In the genomic region with DNA sequence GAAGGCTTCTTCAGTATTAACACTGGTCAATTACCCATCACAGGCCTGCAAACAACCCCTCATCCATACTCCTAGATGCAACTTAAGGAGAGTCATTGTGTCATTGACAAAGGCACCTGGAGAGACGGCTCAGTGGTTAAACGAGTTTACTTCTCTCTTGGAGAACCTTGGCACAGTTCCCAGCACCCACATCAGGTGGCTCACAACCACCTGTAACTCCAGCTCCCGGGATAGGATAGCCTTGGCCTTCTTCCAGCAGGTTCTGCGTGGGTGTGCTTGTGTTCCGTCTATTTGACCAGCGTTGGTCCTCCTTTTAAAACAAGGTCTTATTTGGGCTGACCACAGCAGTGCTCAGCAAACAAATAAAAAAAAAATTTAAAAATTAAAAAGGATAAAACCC, we compare ENCODE assay signal across 24 mouse cellular contexts.
DNase-seq lines count a peak whose midpoint lies in the region; ATAC-seq and TF ChIP-seq lines count a peak whose summit lies in the region.
"Had no signal": no experiment of that assay in that cellular context is flagged by ENCODE, and none has a peak within 500 bp of the region (broad histone marks: within the 10 kb centered on the region; RNA-seq: fewer than 3 reads in every experiment).

No protein-coding gene starts in this region.

- no peak overlapping the region for H3K27ac ChIP-seq in embryonic facial prominence, embryonic 14.5 days (replicated peaks; ENCODE audit: low read depth, low read length)
- H3K27ac ChIP-seq in embryonic facial prominence, embryonic 10.5 days (replicated peaks) = no peak overlapping the region
- H3K27ac ChIP-seq in lung, postnatal 0 days (ENCODE audit: low read length) = no peak overlapping the region
- no peak overlapping the region for H3K27ac ChIP-seq in liver, postnatal 0 days (ENCODE audit: low read depth)
- H3K27ac ChIP-seq: embryonic facial prominence, embryonic 15.5 days; forebrain, embryonic 15.5 days; heart, adult 2 months; heart, embryonic 15.5 days; hindbrain, embryonic 13.5 days; hindbrain, postnatal 0 days had no signal

- no peaks in the 10 kb centered on the region for H3K27me3 ChIP-seq in embryonic facial prominence, embryonic 14.5 days (replicated peaks; ENCODE audit: control insufficient read depth, insufficient read depth, low read length)
- H3K27me3 ChIP-seq in embryonic facial prominence, embryonic 10.5 days (replicated peaks; ENCODE audit: low read depth, poor library complexity, severe bottlenecking) = no peaks in the 10 kb centered on the region
- H3K27me3 ChIP-seq in lung, postnatal 0 days (replicated peaks; ENCODE audit: insufficient read depth, low read length) = no peaks in the 10 kb centered on the region
- H3K27me3 ChIP-seq in liver, postnatal 0 days (ENCODE audit: insufficient read depth, low read length) = no peaks in the 10 kb centered on the region
- H3K27me3 ChIP-seq: embryonic facial prominence, embryonic 15.5 days; forebrain, embryonic 15.5 days; heart, embryonic 15.5 days; hindbrain, embryonic 13.5 days had no signal

- H3K4me2 ChIP-seq in embryonic facial prominence, embryonic 14.5 days (ENCODE audit: low read depth, low read length) = no peak overlapping the region
- no peak overlapping the region for H3K4me2 ChIP-seq in lung, postnatal 0 days (replicated peaks; ENCODE audit: low read depth, low read length)
- H3K4me2 ChIP-seq in liver, postnatal 0 days (ENCODE audit: low read depth, low read length) = no peak overlapping the region
- H3K4me2 ChIP-seq: embryonic facial prominence, embryonic 15.5 days; forebrain, embryonic 15.5 days; heart, embryonic 11.5 days; heart, embryonic 15.5 days; hindbrain, embryonic 13.5 days had no signal

- DNase-seq in embryonic facial prominence, embryonic 14.5 days (ENCODE audit: low spot score) = peak; percentile 72
- DNase-seq in embryonic facial prominence, embryonic 10.5 days (ENCODE audit: low spot score) = no peak
- DNase-seq in lung, postnatal 0 days (ENCODE audit: low spot score) = peak; percentile 36
- no peak for DNase-seq in lung, postnatal 10 days
- peak; percentile 58 for DNase-seq in gonadal fat pad, adult 2 months (ENCODE audit: low read depth)
- DNase-seq in liver, postnatal 0 days = no peak
- DNase-seq in cerebellum, postnatal 4 days (ENCODE audit: low spot score in 2 of 2) = no peak
- DNase-seq: adrenal gland, postnatal 14 days; B cell, adult 2 months; cerebellum, adult 11-12 months; cerebellum, adult 9-10 months; cerebellum, postnatal 25 days; gastrocnemius, postnatal 10 days; heart, adult 2 months; heart, postnatal 14 days had no signal

- no peaks in the 10 kb centered on the region for H3K9me3 ChIP-seq in embryonic facial prominence, embryonic 14.5 days (ENCODE audit: control insufficient read depth, low read length)
- no peaks in the 10 kb centered on the region for H3K9me3 ChIP-seq in embryonic facial prominence, embryonic 10.5 days
- no peaks in the 10 kb centered on the region for H3K9me3 ChIP-seq in lung, postnatal 0 days (ENCODE audit: low read length)
- H3K9me3 ChIP-seq in liver, postnatal 0 days (ENCODE audit: low read length) = no peaks in the 10 kb centered on the region
- H3K9me3 ChIP-seq: embryonic facial prominence, embryonic 15.5 days; forebrain, embryonic 15.5 days; heart, embryonic 15.5 days; hindbrain, embryonic 13.5 days had no signal

- 72% methylated on average over 6 of the region's 6 CpGs for WGBS in embryonic facial prominence, embryonic 14.5 days
- 92% methylated on average over 6 of the region's 6 CpGs for WGBS in embryonic facial prominence, embryonic 10.5 days
- WGBS in lung, postnatal 0 days = 40% methylated on average over 6 of the region's 6 CpGs
- WGBS in liver, postnatal 0 days (ENCODE audit: insufficient replicate concordance) = 59% methylated on average over 6 of the region's 6 CpGs

- no peak for TF ChIP-seq EP300 in lung, postnatal 0 days (IDR thresholded peaks at IDR 0.05)
- no peak for TF ChIP-seq EP300 in liver, postnatal 0 days (IDR thresholded peaks at IDR 0.05; ENCODE audit: low read depth)

- H3K36me3 ChIP-seq in embryonic facial prominence, embryonic 14.5 days (ENCODE audit: control insufficient read depth, insufficient read depth, low read length) = no peaks in the 10 kb centered on the region
- no peaks in the 10 kb centered on the region for H3K36me3 ChIP-seq in embryonic facial prominence, embryonic 10.5 days (replicated peaks)
- no peaks in the 10 kb centered on the region for H3K36me3 ChIP-seq in lung, postnatal 0 days (ENCODE audit: insufficient read depth, low read length)
- H3K36me3 ChIP-seq in liver, postnatal 0 days (replicated peaks; ENCODE audit: insufficient read depth, low read length) = no peaks in the 10 kb centered on the region
- H3K36me3 ChIP-seq: embryonic facial prominence, embryonic 15.5 days; forebrain, embryonic 15.5 days; G1E; heart, embryonic 15.5 days; hindbrain, embryonic 13.5 days had no signal

- peak; percentile 10; the same call in 1 of the 2 replicates for ATAC-seq in embryonic facial prominence, embryonic 14.5 days (ENCODE audit: low read depth)
- ATAC-seq in lung, postnatal 0 days = no peak
- no peak for ATAC-seq in liver, postnatal 0 days
- ATAC-seq: CD4-positive, CD25-positive, alpha-beta regulatory T cell, adult 4 months; forebrain, embryonic 15.5 days; hindbrain, postnatal 0 days had no signal

- no peak for TF ChIP-seq CTCF in lung, postnatal 0 days (IDR thresholded peaks at IDR 0.05)
- TF ChIP-seq CTCF in liver, postnatal 0 days (IDR thresholded peaks at IDR 0.05; ENCODE audit: low read depth) = no peak

- H3K4me1 ChIP-seq in embryonic facial prominence, embryonic 14.5 days (ENCODE audit: control insufficient read depth, insufficient read depth, low read length) = peaks cover 13% of the 10 kb centered on the region
- peaks cover 11% of the 10 kb centered on the region for H3K4me1 ChIP-seq in embryonic facial prominence, embryonic 10.5 days
- no peaks in the 10 kb centered on the region for H3K4me1 ChIP-seq in lung, postnatal 0 days (ENCODE audit: insufficient read depth, low read depth, low read length)
- no peaks in the 10 kb centered on the region for H3K4me1 ChIP-seq in liver, postnatal 0 days (ENCODE audit: insufficient read depth)
- H3K4me1 ChIP-seq: hindbrain, embryonic 13.5 days had no signal

- H3K9ac ChIP-seq in embryonic facial prominence, embryonic 14.5 days (ENCODE audit: low read depth, low read length) = no peak overlapping the region
- H3K9ac ChIP-seq in lung, postnatal 0 days (replicated peaks; ENCODE audit: low read depth) = no peak overlapping the region
- H3K9ac ChIP-seq in liver, postnatal 0 days (replicated peaks) = no peak overlapping the region
- H3K9ac ChIP-seq: embryonic facial prominence, embryonic 15.5 days; forebrain, embryonic 15.5 days; heart, embryonic 15.5 days; hindbrain, embryonic 13.5 days had no signal

- H3K4me3 ChIP-seq in embryonic facial prominence, embryonic 14.5 days (ENCODE audit: low read depth, low read length) = no peak overlapping the region
- no peak overlapping the region for H3K4me3 ChIP-seq in embryonic facial prominence, embryonic 10.5 days
- H3K4me3 ChIP-seq in lung, postnatal 0 days (ENCODE audit: low read depth, low read length) = no peak overlapping the region
- no peak overlapping the region for H3K4me3 ChIP-seq in liver, postnatal 0 days (ENCODE audit: low read depth, low read length)
- H3K4me3 ChIP-seq: embryonic facial prominence, embryonic 15.5 days; erythroblast, embryonic 14.5 days; forebrain, embryonic 15.5 days; heart, adult 2 months; heart, embryonic 15.5 days; hindbrain, embryonic 13.5 days had no signal

Comparison
In these comparisons a context has a peak if more than half of its experiments do, and no peak if none do; other contexts are left out.
1. DNase-seq: peak in embryonic facial prominence, embryonic 14.5 days (single experiment), lung, postnatal 0 days (single experiment) and gonadal fat pad, adult 2 months (single experiment); none in embryonic facial prominence, embryonic 10.5 days (single experiment), lung, postnatal 10 days (single experiment), liver, postnatal 0 days (single experiment) and cerebellum, postnatal 4 days (0 of 2).